Mouse (Mus musculus) embryonic facial prominence, embryonic 13.5 days (tissue): ENCODE measurements around the gene Bag3. TPM values are rescaled to one million over a fixed set of nuclear protein-coding genes. Genes with fewer than 3 reads are reported as not detected.
A peak's percentile ranks its signal among the peaks of the same experiment; 100 is the strongest.

Experiments used
- ATAC-seq: fragments of 200-750 bp; cut with Nextera tagmentation; 2 replicates; pipeline ENCODE4 v1.8.0; 2017; ENCODE audit warnings: low read depth; ENCODE audit not compliant: insufficient number of reproducible peaks, insufficient read depth, low FRiP score, low TSS enrichment
- H3K27ac ChIP-seq: fragments of 300-500 bp; sonication (generic); 2 replicates; pipeline ENCODE4 v1.5.1; 2015; ENCODE audit warnings: moderate library complexity, mild to moderate bottlenecking, inconsistent platforms
- H3K27me3 ChIP-seq: fragments of 300-500 bp; sonication (generic); 2 replicates; pipeline ENCODE4 v1.6.1; 2015; ENCODE audit warnings: mild to moderate bottlenecking, inconsistent platforms
- H3K36me3 ChIP-seq: fragments of 300-500 bp; sonication (generic); 2 replicates; pipeline ENCODE4 v1.6.1; 2015; ENCODE audit warnings: mild to moderate bottlenecking, inconsistent platforms
- H3K4me1 ChIP-seq: fragments of 300-500 bp; sonication (generic); 2 replicates; pipeline ENCODE4 v1.6.1; 2015; ENCODE audit warnings: inconsistent platforms
- H3K4me2 ChIP-seq: fragments of 300-500 bp; sonication (generic); 2 replicates; pipeline ENCODE4 v1.6.1; 2015; ENCODE audit warnings: moderate library complexity, mild to moderate bottlenecking, inconsistent platforms
- H3K4me3 ChIP-seq: fragments of 300-500 bp; sonication (generic); 2 replicates; pipeline ENCODE4 v1.5.1; 2015; ENCODE audit warnings: mild to moderate bottlenecking, inconsistent platforms
- H3K9ac ChIP-seq: fragments of 300-500 bp; sonication (generic); 2 replicates; pipeline ENCODE4 v1.6.1; 2015; ENCODE audit warnings: mild to moderate bottlenecking, inconsistent platforms
- H3K9me3 ChIP-seq: fragments of 300-500 bp; sonication (generic); 2 replicates; pipeline ENCODE4 v1.6.1; 2016; ENCODE audit warnings: inconsistent platforms
- WGBS: fragments of 180-500 bp; shearing (Covaris S2); methylation state at CpG from one replicate; pipeline ENCODE4 v1.1.7; 2015; ENCODE audit warnings: mixed read lengths; 5-methylcytosine and 5-hydroxymethylcytosine counted together
- microRNA-seq: library from miRNA; unstranded; fragments of <30 nt; microRNA quantifications from one replicate; pipeline ENCODE4, GENCODE M21; 2016
- polyA plus RNA-seq: library from polyadenylated mRNA; unstranded; fragments of >200 nt; fragmentation: Nextera tagmentation; extraction: Ambion mirVana; gene quantifications from 2 replicates; pipeline ENCODE4 v1.2.1, GENCODE M21; 2015

The Bag3 gene
- polyA plus RNA-seq, 1 experiment from 2014 or later: 14.4 TPM

DNA sequence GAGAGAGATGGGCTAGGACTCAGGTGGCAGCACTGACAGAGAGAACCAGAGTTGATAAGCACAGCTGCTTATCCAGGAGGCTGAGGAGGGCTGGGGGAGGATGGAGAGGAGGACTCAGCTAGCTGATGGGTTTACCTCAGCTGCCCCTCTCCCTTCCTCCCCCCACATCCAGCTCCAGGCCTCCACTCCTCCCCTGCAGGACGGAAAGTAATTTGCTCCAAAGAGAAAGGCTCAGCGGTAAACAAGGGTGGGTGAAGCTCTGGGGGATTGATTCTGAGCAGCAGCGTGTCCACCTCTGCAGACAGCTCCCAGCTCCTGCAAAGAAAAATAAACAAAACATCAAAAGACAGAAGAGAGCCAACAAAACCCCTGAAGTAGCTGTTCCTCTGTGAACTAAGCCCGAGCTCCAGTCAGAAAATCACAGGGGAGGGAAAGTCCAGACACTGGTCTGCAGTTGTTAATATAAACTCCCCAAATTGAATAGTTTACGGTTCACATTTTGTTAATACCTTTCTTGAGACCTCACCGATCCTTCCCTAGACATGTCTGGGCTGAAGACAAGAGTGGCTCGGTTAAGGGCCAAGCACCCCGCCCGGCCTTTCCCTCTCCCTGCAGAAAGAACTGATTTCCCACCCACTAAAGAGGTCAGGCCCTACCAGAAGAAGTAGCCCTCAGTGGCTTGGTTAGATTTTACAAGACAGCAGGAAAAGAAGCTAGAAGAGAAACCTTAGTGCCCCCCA, 68.1 kb downstream of the Bag3 start:
- 0 out of 2 replicates have a peak, but pooled peaks have one; percentile 37 for ATAC-seq
- Histone ChIP-seq H3K9me3 (no peaks in the 10 kb centered on the region), H3K27ac (peak overlapping the region; percentile 77), H3K4me3 (no peak overlapping the region), H3K4me2 (peak overlapping the region; percentile 60), H3K4me1 (peaks cover 21% of the 10 kb centered on the region), H3K27me3 (no peaks in the 10 kb centered on the region), H3K36me3 (no peaks in the 10 kb centered on the region), H3K9ac (peak overlapping the region; percentile 44; the same call in 1 of the 2 replicates)
- 10% methylated on average over 9 of the region's 9 CpGs for WGBS

- Histone ChIP-seq H3K4me2 (peak overlapping the region; percentile 60), H3K36me3 (no peaks in the 10 kb centered on the region), H3K27me3 (no peaks in the 10 kb centered on the region), H3K9ac (0 out of 2 replicates have a peak overlapping the region, but pooled peaks have one; percentile 27), H3K4me1 (peaks cover 21% of the 10 kb centered on the region), H3K9me3 (no peaks in the 10 kb centered on the region), H3K27ac (peak overlapping the region; percentile 77), H3K4me3 (peak overlapping the region; percentile 29)
- ATAC-seq: no peak
- 9% methylated on average over 21 of the region's 21 CpGs for WGBS
Observed at GRCm38 (mm10) chr7:128592118-128592935, 68.9 kb downstream of the Bag3 start.

DNA sequence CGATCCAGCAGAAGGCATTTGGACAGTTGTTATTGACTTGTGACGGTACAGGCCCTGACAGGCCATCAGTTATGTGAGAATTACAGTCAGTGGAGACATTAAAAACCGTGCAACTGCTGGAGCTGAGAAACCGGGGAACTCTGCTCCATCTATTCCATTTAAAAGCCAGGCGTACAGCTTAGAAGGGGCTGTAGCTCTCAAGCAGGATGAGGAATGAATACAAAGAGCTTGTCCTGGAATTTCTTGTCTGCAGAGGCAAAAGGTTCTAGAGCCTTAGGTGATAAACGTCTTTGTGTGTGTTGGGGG, 69.5 kb downstream of the Bag3 start:
- peak overlapping the region; percentile 29 for H3K4me3 ChIP-seq
- peak overlapping the region; percentile 60 for H3K4me2 ChIP-seq
- no peak for ATAC-seq
- H3K4me1 ChIP-seq: peaks cover 21% of the 10 kb centered on the region
- 11% methylated on average over 6 of the region's 6 CpGs for WGBS
- no peak overlapping the region for H3K9ac ChIP-seq
- H3K36me3 ChIP-seq: no peaks in the 10 kb centered on the region
- H3K27me3 ChIP-seq: no peaks in the 10 kb centered on the region
- H3K27ac ChIP-seq: peak overlapping the region; percentile 77
- H3K9me3 ChIP-seq: no peaks in the 10 kb centered on the region

DNA sequence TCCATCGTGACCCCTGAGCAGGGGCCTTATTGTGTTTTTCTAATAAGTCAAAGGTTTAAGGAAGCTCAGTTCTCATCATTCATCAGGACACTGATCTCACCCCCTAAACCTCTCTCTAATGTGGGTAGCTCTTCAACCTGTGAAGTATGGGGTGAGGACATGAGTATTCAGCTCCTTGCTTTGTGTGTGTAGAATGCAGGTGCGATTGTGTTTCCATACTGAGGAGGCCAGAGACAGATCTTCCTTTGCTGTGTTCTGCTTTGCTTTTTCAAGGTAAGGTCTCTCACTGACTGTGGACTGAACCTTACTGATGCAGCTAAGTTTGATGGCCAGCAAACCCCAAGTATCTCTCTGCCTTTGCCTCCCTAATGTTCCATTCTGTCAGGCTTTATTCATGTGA, 72.9 kb downstream of the Bag3 start:
- H3K9me3 ChIP-seq: no peaks in the 10 kb centered on the region
- no peak for ATAC-seq
- H3K9ac ChIP-seq: no peak overlapping the region
- no peaks in the 10 kb centered on the region for H3K27me3 ChIP-seq
- H3K4me1 ChIP-seq: peaks cover 18% of the 10 kb centered on the region
- H3K36me3 ChIP-seq: no peaks in the 10 kb centered on the region
- 94% methylated on average over 2 of the region's 2 CpGs for WGBS
- H3K27ac ChIP-seq: no peak overlapping the region
- no peak overlapping the region for H3K4me3 ChIP-seq
- H3K4me2 ChIP-seq: no peak overlapping the region

Small RNA genes lying within 50 kb of the gene (microRNA-seq; reads per million reads assigned to microRNA genes)
- gene Gm24365: not detected

Other genes starting within 250 kb of the Bag3 start
- gene BC017158, start 225.4 kb upstream of the Bag3 start, polyA plus RNA-seq: 22.1 and 26.1 TPM in 2 replicates
- 11.7 and 12.3 TPM in 2 replicates for gene Rgs10, start 104.9 kb upstream of the Bag3 start, polyA plus RNA-seq
- gene Tial1, start 61.9 kb upstream of the Bag3 start, polyA plus RNA-seq: 37.9 and 45.4 TPM in 2 replicates
- gene Inpp5f, start 87.7 kb downstream of the Bag3 start, polyA plus RNA-seq: 25.3 TPM in 2 replicates
- 68.8 and 70.8 TPM in 2 replicates for gene Mcmbp, start 216.9 kb downstream of the Bag3 start, polyA plus RNA-seq
- 34.1 and 38.3 TPM in 2 replicates for gene Sec23ip, start 221.3 kb downstream of the Bag3 start, polyA plus RNA-seq